Mouse (Mus musculus): ENCODE measurements around the gene Snrk. TPM values are rescaled to one million over a fixed set of nuclear protein-coding genes. Genes with fewer than 3 reads are reported as not detected.

Gene Snrk
- total and polyA plus RNA-seq, 3 experiments = 9.1 to 446 (median 10.7) TPM

DNA sequence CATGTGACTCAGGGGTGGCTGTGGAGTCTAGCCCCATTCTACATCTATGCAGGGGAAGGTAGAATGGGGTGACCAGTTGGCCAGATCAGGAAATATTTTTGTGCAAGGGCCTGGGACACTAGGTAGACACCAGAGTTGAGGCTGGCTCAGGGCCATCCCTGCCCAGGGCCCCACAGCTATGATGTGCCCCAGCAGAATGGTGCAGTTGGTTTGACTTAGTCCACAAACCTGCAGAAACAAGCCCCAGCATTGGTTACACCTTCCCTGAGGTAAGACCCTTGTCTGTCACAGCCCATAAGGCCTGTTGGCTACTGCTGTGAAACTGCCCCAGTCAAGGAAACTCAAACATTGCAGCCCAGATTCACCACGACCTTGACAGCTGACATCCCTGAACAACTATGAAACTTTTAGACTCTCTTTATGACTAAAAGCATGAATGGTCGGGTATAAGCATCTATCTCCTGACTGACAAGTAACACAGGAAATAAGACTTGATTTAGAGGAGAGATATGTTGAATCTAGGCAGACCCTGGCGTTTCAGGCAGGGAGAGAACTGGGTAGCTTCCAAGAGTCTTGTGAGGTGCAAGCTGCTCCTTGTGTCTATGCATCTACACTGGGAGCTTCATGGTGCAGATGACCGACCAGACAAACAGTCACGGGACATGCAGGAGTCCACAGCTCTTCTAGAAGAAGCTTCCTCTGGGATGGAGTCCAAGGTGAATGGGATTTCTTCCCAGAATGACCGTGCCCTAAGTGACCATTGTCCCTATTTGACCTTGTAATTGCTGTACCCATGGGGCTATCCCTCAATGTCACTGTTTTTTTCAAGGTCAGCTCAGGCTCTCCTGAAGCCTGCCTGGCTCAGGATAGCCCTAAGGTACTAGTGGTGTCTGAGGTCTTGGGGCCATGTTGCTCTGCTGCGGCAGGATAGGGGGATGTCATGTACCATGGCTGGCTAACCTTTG lies 60.5 kb downstream of the Snrk start:
- Histone ChIP-seq H3K4me1 (ENCODE audit: control insufficient read depth in 1 of 2, insufficient read depth in 2 of 2, low read length in 2 of 2) (no peaks in the 10 kb centered on the region), H3K79me2 (ENCODE audit: control insufficient read depth, insufficient read depth, low read length, poor library complexity) (no peaks in the 10 kb centered on the region), H3K27ac (ENCODE audit: control insufficient read depth, low read depth, low read length) (no peak overlapping the region), H3K9ac (ENCODE audit: control insufficient read depth, low read depth, low read length, poor library complexity, severe bottlenecking) (no peak overlapping the region), H3K36me3 (ENCODE audit: control insufficient read depth in 1 of 2, insufficient read depth in 2 of 2, low read length in 2 of 2) (no peaks in the 10 kb centered on the region), H3K27me3 (ENCODE audit: control insufficient read depth in 1 of 2, insufficient read depth in 2 of 2, low read length in 2 of 2) (no peaks in the 10 kb centered on the region), H3K4me3 (ENCODE audit: control insufficient read depth in 1 of 2, insufficient read depth in 1 of 2, low read depth in 2 of 2, low read length in 2 of 2) (no peak overlapping the region), H3K9me3 (replicated peaks; ENCODE audit: insufficient read depth, low read length) (no peaks in the 10 kb centered on the region)
- no peak for TF ChIP-seq USF2 (IDR thresholded peaks at IDR 0.05; ENCODE audit: borderline replicate concordance in 1 of 2, insufficient read depth in 1 of 2, low read depth in 1 of 2, low read length in 2 of 2)
- no peak for TF ChIP-seq ETS1 (IDR thresholded peaks at IDR 0.05; ENCODE audit: low read depth, low read length)
- no peak for TF ChIP-seq RAD21 (IDR thresholded peaks at IDR 0.05; ENCODE audit: low read depth, low read length)
- no peak for TF ChIP-seq SIN3A (IDR thresholded peaks at IDR 0.05; ENCODE audit: low read length)
- TF ChIP-seq POLR2AphosphoS2 (IDR thresholded peaks at IDR 0.05; ENCODE audit: low read length) = no peak
- no peak for TF ChIP-seq GATA1 (IDR thresholded peaks at IDR 0.05; ENCODE audit: low read depth, low read length)
- TF ChIP-seq JUND (IDR thresholded peaks at IDR 0.05; ENCODE audit: low read depth, low read length) = no peak
- no peak for TF ChIP-seq UBTF (IDR thresholded peaks at IDR 0.05; ENCODE audit: borderline replicate concordance, insufficient read depth, low read depth, low read length)
- TF ChIP-seq TCF12 (IDR thresholded peaks at IDR 0.05; ENCODE audit: low read depth, low read length) = no peak
- TF ChIP-seq RCOR1 (IDR thresholded peaks at IDR 0.05; ENCODE audit: low read depth, low read length) = no peak
- TF ChIP-seq BHLHE40 (IDR thresholded peaks at IDR 0.05; ENCODE audit: borderline replicate concordance, low read depth, low read length) = no peak
- no peak for TF ChIP-seq CHD2 (IDR thresholded peaks at IDR 0.05; ENCODE audit: low read length)
- no peak for TF ChIP-seq ZKSCAN1 (IDR thresholded peaks at IDR 0.05; ENCODE audit: low read depth, low read length)
- TF ChIP-seq MEF2A (IDR thresholded peaks at IDR 0.05; ENCODE audit: extremely low read depth, insufficient replicate concordance, low read depth, low read length, poor library complexity, severe bottlenecking) = no peak
- no peak for TF ChIP-seq ELF1 (IDR thresholded peaks at IDR 0.05; ENCODE audit: low read depth, low read length)
- TF ChIP-seq E2F4 (IDR thresholded peaks at IDR 0.05; ENCODE audit: borderline replicate concordance, low read depth, low read length) = no peak
- TF ChIP-seq MYB (IDR thresholded peaks at IDR 0.05; ENCODE audit: low read depth, low read length) = no peak
- no peak for TF ChIP-seq CTCF (IDR thresholded peaks at IDR 0.05 in 2 of 3, conservative IDR thresholded peaks at IDR 0.05 in 1 of 3; ENCODE audit: control insufficient read depth in 1 of 3, insufficient read depth in 1 of 3, low read depth in 2 of 3, low read length in 3 of 3, poor library complexity in 1 of 3, severe bottlenecking in 1 of 3)
- no peak for DNase-seq (ENCODE audit: low read depth, low spot score)

DNA sequence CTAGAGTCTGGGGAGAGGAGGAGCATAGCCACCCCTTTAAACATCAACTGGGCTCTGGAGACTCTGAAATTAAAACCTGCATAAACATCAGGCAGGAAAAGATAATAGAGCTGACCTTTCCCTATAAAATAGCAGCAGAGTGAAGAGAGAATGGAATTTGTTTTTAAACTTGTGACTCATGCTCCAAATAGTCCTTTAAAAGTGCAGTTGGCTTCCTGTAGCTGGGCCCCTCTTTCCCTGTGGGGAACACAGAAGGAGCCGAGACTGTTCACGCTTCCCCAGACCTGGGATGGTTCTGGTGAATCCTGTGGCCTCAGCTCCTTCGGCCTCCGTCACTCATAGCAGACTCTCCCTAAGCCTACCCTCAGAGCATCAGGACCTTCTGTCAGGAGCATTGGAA lies 61.4 kb downstream of the Snrk start:
- TF ChIP-seq ETS1 (IDR thresholded peaks at IDR 0.05; ENCODE audit: low read depth, low read length) = no peak
- no peak for TF ChIP-seq MAX (IDR thresholded peaks at IDR 0.05; ENCODE audit: low read length)
- TF ChIP-seq RCOR1 (IDR thresholded peaks at IDR 0.05; ENCODE audit: low read depth, low read length) = no peak
- TF ChIP-seq TBP (IDR thresholded peaks at IDR 0.05; ENCODE audit: low read depth, low read length) = no peak
- TF ChIP-seq CHD2 (IDR thresholded peaks at IDR 0.05; ENCODE audit: low read length) = no peak
- TF ChIP-seq GABPA (IDR thresholded peaks at IDR 0.05; ENCODE audit: low read depth, low read length) = no peak
- TF ChIP-seq SMC3 (IDR thresholded peaks at IDR 0.05; ENCODE audit: low read depth, low read length) = no peak
- TF ChIP-seq POLR2AphosphoS2 (IDR thresholded peaks at IDR 0.05; ENCODE audit: low read length) = no peak
- no peak for TF ChIP-seq MXI1 (IDR thresholded peaks at IDR 0.05; ENCODE audit: low read depth, low read length)
- TF ChIP-seq MYB (IDR thresholded peaks at IDR 0.05; ENCODE audit: low read depth, low read length) = no peak
- TF ChIP-seq MEF2A (IDR thresholded peaks at IDR 0.05; ENCODE audit: extremely low read depth, insufficient replicate concordance, low read depth, low read length, poor library complexity, severe bottlenecking) = no peak
- TF ChIP-seq POLR2A (IDR thresholded peaks at IDR 0.05; ENCODE audit: control insufficient read depth in 1 of 2, insufficient read depth in 1 of 2, low read depth in 1 of 2, low read length in 2 of 2, poor library complexity in 1 of 2) = no peak
- no peak for TF ChIP-seq TCF12 (IDR thresholded peaks at IDR 0.05; ENCODE audit: low read depth, low read length)
- TF ChIP-seq MYC (IDR thresholded peaks at IDR 0.05; ENCODE audit: low read depth, low read length) = no peak
- TF ChIP-seq UBTF (IDR thresholded peaks at IDR 0.05; ENCODE audit: borderline replicate concordance, insufficient read depth, low read depth, low read length) = no peak
- TF ChIP-seq POLR2AphosphoS5 (IDR thresholded peaks at IDR 0.05; ENCODE audit: borderline replicate concordance, low read depth, low read length) = no peak
- TF ChIP-seq ZMIZ1 (IDR thresholded peaks at IDR 0.05; ENCODE audit: low read depth, low read length) = no peak
- no peak for TF ChIP-seq ZKSCAN1 (IDR thresholded peaks at IDR 0.05; ENCODE audit: low read depth, low read length)
- TF ChIP-seq CTCF (IDR thresholded peaks at IDR 0.05 in 2 of 3, conservative IDR thresholded peaks at IDR 0.05 in 1 of 3; ENCODE audit: control insufficient read depth in 1 of 3, insufficient read depth in 1 of 3, low read depth in 2 of 3, low read length in 3 of 3, poor library complexity in 1 of 3, severe bottlenecking in 1 of 3) = no peak
- no peak overlapping the region for H3K4me3 ChIP-seq (ENCODE audit: control insufficient read depth in 1 of 2, insufficient read depth in 1 of 2, low read depth in 2 of 2, low read length in 2 of 2)
- DNase-seq (ENCODE audit: low read depth, low spot score) = no peak
- no peaks in the 10 kb centered on the region for H3K9me3 ChIP-seq (replicated peaks; ENCODE audit: insufficient read depth, low read length)
- no peaks in the 10 kb centered on the region for H3K79me2 ChIP-seq (ENCODE audit: control insufficient read depth, insufficient read depth, low read length, poor library complexity)
- no peaks in the 10 kb centered on the region for H3K4me1 ChIP-seq (ENCODE audit: control insufficient read depth in 1 of 2, insufficient read depth in 2 of 2, low read length in 2 of 2)
- no peak overlapping the region for H3K27ac ChIP-seq (ENCODE audit: control insufficient read depth, low read depth, low read length)
- no peaks in the 10 kb centered on the region for H3K27me3 ChIP-seq (ENCODE audit: control insufficient read depth in 1 of 2, insufficient read depth in 2 of 2, low read length in 2 of 2)
- no peaks in the 10 kb centered on the region for H3K36me3 ChIP-seq (ENCODE audit: control insufficient read depth in 1 of 2, insufficient read depth in 2 of 2, low read length in 2 of 2)
- H3K9ac ChIP-seq (ENCODE audit: control insufficient read depth, low read depth, low read length, poor library complexity, severe bottlenecking) = no peak overlapping the region
